Mouse (Mus musculus): ENCODE results near the gene Ntm. TPM values are rescaled to one million over a fixed set of nuclear protein-coding genes. Genes with fewer than 3 reads are reported as not detected.
A peak's percentile ranks its signal among the peaks of the same experiment; 100 is the strongest.

Gene Ntm
- polyA plus RNA-seq, 1 experiment from 2014 or later: 264 TPM

DNA sequence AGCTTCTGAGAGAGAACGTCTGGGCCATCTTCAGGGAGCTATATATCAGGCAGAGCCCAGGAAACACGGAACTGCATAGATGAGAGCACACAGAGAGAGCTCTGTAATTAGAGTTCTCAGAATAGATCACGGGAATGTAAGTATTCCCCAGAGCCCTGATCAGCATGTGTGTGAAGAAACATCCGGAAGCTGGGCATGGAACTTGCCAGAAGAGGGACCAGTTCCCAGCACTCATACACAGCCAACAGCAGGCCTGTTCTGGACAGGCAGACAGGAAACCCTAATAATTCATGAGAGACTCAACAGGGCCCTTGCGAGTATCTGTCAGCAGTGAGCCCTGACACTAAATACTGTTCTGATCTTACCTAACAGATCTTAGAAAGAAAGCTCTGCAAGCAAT, 345.8 kb downstream of the Ntm start:
- H3K27me3 ChIP-seq (replicated peaks; ENCODE audit: control insufficient read depth, insufficient read depth, low read length): no peaks in the 10 kb centered on the region
- H3K4me3 ChIP-seq (ENCODE audit: low read length): no peak overlapping the region
- no peak for ATAC-seq
- no peaks in the 10 kb centered on the region; the same call in 1 of the 2 replicates for H3K4me1 ChIP-seq (ENCODE audit: control insufficient read depth, insufficient read depth, low read depth, low read length)
- no peaks in the 10 kb centered on the region for H3K9me3 ChIP-seq (ENCODE audit: control insufficient read depth, low read length)
- no peak overlapping the region for H3K9ac ChIP-seq (ENCODE audit: low read depth, low read length)
- H3K4me2 ChIP-seq (ENCODE audit: low read length): no peak overlapping the region
- 50% methylated on average over 5 of the region's 5 CpGs for WGBS
- H3K27ac ChIP-seq (ENCODE audit: low read depth, low read length): no peak overlapping the region
- no peaks in the 10 kb centered on the region for H3K36me3 ChIP-seq (ENCODE audit: control insufficient read depth, insufficient read depth, low read length)

DNA sequence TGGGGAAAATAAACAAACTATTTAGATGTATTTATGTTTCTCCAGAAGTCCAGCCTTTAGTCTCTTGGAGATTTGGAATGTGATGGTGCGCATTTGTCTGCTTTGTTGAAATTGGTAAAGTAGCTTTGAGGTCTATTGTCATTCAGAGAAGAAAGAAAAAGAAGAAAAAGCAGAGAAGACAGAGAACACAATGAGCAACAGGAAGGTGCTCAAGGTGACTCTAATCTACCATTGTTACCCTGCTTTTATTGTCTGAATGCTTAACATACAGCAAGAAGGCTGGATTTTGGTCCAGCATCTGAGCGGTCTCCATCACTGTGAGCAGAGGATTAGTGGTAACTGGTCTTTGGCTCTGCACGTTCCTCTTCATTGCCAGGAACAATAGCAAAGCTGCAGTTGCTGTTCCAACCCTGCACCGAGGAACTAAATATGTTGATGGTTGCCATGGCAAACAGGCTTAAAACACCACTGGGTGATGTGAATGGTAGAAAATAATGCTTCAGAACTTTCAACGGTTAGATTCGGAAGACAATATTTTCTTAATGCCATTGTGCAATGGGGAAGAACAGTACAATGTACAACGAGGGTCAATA, 350.8 kb downstream of the Ntm start:
- ATAC-seq: peak; percentile 45; the same call in 1 of the 2 replicates
- no peaks in the 10 kb centered on the region for H3K36me3 ChIP-seq (ENCODE audit: control insufficient read depth, insufficient read depth, low read length)

DNA sequence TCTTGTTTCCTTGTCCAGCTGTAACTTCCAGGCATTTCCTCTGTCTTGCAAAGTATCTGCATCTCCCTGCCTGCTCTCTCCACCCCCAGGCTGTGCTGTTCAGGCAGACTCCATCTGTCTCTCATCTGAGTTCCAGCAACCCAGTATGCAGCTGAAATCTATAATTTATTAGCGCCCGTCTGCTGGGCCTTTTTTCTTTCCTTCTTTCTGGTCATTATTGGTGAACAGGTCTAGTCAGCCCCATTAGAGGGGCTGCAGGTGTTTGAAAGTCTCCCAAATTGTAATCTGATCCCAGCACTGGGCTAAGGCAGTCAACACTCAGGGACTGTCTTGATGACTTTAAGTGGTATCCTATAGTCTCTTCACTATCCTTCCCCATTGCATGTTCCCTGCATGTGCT, 352.1 kb downstream of the Ntm start:
- Histone ChIP-seq H3K36me3 (ENCODE audit: control insufficient read depth, insufficient read depth, low read length) (no peaks in the 10 kb centered on the region), H3K4me1 (ENCODE audit: control insufficient read depth, insufficient read depth, low read depth, low read length) (no peaks in the 10 kb centered on the region; the same call in 1 of the 2 replicates), H3K4me2 (ENCODE audit: low read length) (no peak overlapping the region), H3K9me3 (ENCODE audit: control insufficient read depth, low read length) (no peaks in the 10 kb centered on the region; the same call in 1 of the 2 replicates), H3K27me3 (replicated peaks; ENCODE audit: control insufficient read depth, insufficient read depth, low read length) (no peaks in the 10 kb centered on the region), H3K4me3 (ENCODE audit: low read length) (no peak overlapping the region), H3K27ac (ENCODE audit: low read depth, low read length) (no peak overlapping the region), H3K9ac (ENCODE audit: low read depth, low read length) (no peak overlapping the region)
- WGBS: 68% methylated on average over 2 of the region's 2 CpGs
- peak; percentile 48; the same call in 1 of the 2 replicates for ATAC-seq

More for the DNA sequence above, 350.8 kb downstream of the Ntm start:
- WGBS: 54% methylated on average over 7 of the region's 7 CpGs
- H3K4me3 ChIP-seq (ENCODE audit: low read length): no peak overlapping the region
- H3K4me2 ChIP-seq (ENCODE audit: low read length): no peak overlapping the region
- H3K9me3 ChIP-seq (ENCODE audit: control insufficient read depth, low read length): no peaks in the 10 kb centered on the region
- H3K27me3 ChIP-seq (replicated peaks; ENCODE audit: control insufficient read depth, insufficient read depth, low read length): no peaks in the 10 kb centered on the region
- no peak overlapping the region for H3K27ac ChIP-seq (ENCODE audit: low read depth, low read length)
- H3K4me1 ChIP-seq (ENCODE audit: control insufficient read depth, insufficient read depth, low read depth, low read length): no peaks in the 10 kb centered on the region; the same call in 1 of the 2 replicates
- H3K9ac ChIP-seq (ENCODE audit: low read depth, low read length): no peak overlapping the region

DNA sequence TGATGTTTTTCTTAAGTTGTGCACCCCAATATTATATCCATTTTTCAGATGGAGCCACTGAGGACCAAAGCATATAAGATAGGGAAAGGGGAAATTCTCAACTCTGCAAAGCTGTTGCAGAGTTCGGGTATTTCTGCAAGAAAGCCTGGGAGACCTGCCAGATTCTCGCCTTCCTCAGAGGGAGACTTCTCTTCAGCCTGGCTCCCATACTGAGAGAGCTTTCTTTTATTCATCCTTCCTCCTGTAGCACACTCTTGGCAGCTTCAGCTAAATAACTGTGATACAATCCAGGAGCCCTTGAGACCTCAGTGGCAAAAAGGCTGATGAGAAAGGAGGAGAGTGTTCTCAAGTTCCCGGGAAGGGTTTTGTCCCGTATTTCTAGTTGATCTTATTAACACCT, 365.3 kb downstream of the Ntm start:
- peak; percentile 52; the same call in 1 of the 2 replicates for ATAC-seq
- Histone ChIP-seq H3K27ac (ENCODE audit: low read depth, low read length) (0 out of 2 replicates have a peak overlapping the region, but pooled peaks have one; percentile 39), H3K27me3 (replicated peaks; ENCODE audit: control insufficient read depth, insufficient read depth, low read length) (no peaks in the 10 kb centered on the region), H3K4me3 (ENCODE audit: low read length) (no peak overlapping the region), H3K9ac (ENCODE audit: low read depth, low read length) (no peak overlapping the region), H3K4me1 (ENCODE audit: control insufficient read depth, insufficient read depth, low read depth, low read length) (peaks cover 13% of the 10 kb centered on the region), H3K4me2 (ENCODE audit: low read length) (no peak overlapping the region), H3K36me3 (ENCODE audit: control insufficient read depth, insufficient read depth, low read length) (no peaks in the 10 kb centered on the region), H3K9me3 (ENCODE audit: control insufficient read depth, low read length) (no peaks in the 10 kb centered on the region)
- 23% methylated on average over 4 of the region's 4 CpGs for WGBS

DNA sequence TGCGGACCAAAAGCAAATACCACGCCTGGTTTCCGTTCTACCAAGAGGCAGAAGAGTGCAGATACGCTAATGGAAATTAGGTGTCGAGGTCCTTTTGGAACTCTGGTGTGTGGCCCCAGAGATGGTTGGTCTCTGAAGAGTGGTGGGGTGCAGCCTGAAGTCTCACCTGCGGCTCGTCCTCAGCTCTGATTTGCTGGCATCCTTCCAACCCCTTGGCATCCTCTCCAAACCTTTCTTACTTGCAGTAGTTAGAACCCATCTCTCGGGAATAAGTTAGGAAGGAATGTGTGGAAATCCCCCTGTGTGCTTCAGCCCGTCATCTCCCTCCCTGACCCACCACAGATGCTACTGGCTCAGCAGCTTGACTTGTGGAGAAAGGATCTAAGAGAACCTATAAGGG, 367.6 kb downstream of the Ntm start:
- no peak overlapping the region for H3K27ac ChIP-seq (ENCODE audit: low read depth, low read length)
- WGBS: 79% methylated on average over 9 of the region's 9 CpGs
- H3K36me3 ChIP-seq (ENCODE audit: control insufficient read depth, insufficient read depth, low read length): no peaks in the 10 kb centered on the region
- no peak overlapping the region for H3K4me2 ChIP-seq (ENCODE audit: low read length)
- no peaks in the 10 kb centered on the region for H3K9me3 ChIP-seq (ENCODE audit: control insufficient read depth, low read length)
- no peak for ATAC-seq
- H3K4me3 ChIP-seq (ENCODE audit: low read length): no peak overlapping the region
- peaks cover 13% of the 10 kb centered on the region for H3K4me1 ChIP-seq (ENCODE audit: control insufficient read depth, insufficient read depth, low read depth, low read length)
- H3K27me3 ChIP-seq (replicated peaks; ENCODE audit: control insufficient read depth, insufficient read depth, low read length): no peaks in the 10 kb centered on the region
- no peak overlapping the region for H3K9ac ChIP-seq (ENCODE audit: low read depth, low read length)

DNA sequence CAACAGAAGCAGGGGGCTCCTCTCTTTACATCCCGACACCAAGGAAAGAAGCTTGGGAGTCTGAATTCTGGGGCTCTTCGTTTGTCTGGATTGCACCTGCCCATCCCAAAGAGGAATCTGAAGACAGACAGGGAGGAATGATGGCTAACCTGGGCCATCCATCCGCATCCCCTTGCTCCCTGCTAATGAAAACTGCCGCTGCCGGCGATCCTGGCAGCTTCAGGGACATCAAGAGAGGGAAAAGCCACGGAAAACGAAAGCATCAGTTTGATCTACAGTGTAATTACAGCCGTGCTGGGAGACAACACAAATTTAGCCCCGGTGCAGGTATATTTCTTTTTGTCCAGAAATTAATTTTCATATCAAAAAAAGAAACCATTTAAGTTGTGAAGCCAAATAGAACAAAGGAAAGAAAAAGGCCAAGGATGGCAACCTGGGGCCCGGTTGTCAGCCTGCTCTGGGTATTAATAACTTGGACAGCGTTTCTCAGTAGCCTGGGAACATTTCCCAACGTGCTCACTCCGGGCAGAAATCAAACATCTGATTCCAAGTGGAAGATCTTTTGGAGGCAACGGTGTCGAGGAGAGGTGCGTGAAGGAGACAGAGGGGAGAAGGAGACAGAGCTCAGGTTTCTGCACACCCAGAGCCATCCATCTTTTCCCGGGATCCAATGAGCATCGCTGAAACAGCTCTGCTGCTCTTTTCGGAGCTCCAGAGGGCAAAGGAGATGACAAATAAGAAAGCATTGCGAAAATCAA, 368.2 kb downstream of the Ntm start:
- no peak overlapping the region for H3K4me3 ChIP-seq (ENCODE audit: low read length)
- H3K27me3 ChIP-seq (replicated peaks; ENCODE audit: control insufficient read depth, insufficient read depth, low read length): no peaks in the 10 kb centered on the region
- H3K9ac ChIP-seq (ENCODE audit: low read depth, low read length): no peak overlapping the region; the same call in 1 of the 2 replicates
- 0 out of 2 replicates have a peak overlapping the region, but pooled peaks have one; percentile 12 for H3K27ac ChIP-seq (ENCODE audit: low read depth, low read length)
- H3K4me2 ChIP-seq (ENCODE audit: low read length): no peak overlapping the region
- H3K9me3 ChIP-seq (ENCODE audit: control insufficient read depth, low read length): no peaks in the 10 kb centered on the region
- WGBS: 45% methylated on average over 21 of the region's 21 CpGs
- ATAC-seq: no peak
- no peaks in the 10 kb centered on the region for H3K36me3 ChIP-seq (ENCODE audit: control insufficient read depth, insufficient read depth, low read length)
- peaks cover 13% of the 10 kb centered on the region for H3K4me1 ChIP-seq (ENCODE audit: control insufficient read depth, insufficient read depth, low read depth, low read length)

DNA sequence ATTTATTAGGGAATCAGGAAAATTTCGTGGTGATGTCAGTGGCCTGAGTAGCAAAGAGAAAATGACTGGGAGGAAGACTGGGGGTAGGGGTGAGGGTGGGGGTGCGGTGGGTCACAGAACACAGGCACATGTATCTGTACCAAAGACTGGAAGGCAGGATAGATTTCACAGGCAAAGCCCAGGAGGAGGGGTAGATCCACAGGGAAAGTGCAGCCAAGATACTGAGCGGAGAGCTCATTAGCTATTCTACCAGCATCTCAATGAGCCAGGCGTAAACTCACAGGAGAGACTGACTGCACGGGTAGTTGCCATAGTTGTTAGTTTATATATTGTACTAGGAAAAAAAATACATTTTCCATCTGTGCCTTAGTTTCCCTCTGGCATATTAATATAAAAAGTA, 375.6 kb downstream of the Ntm start:
- H3K4me2 ChIP-seq (ENCODE audit: low read length): no peak overlapping the region
- 32% methylated on average over 5 of the region's 5 CpGs for WGBS
- no peak overlapping the region for H3K9ac ChIP-seq (ENCODE audit: low read depth, low read length)
- H3K27ac ChIP-seq (ENCODE audit: low read depth, low read length): no peak overlapping the region
- no peaks in the 10 kb centered on the region for H3K27me3 ChIP-seq (replicated peaks; ENCODE audit: control insufficient read depth, insufficient read depth, low read length)
- H3K4me1 ChIP-seq (ENCODE audit: control insufficient read depth, insufficient read depth, low read depth, low read length): no peaks in the 10 kb centered on the region; the same call in 1 of the 2 replicates
- no peak overlapping the region for H3K4me3 ChIP-seq (ENCODE audit: low read length)
- H3K36me3 ChIP-seq (ENCODE audit: control insufficient read depth, insufficient read depth, low read length): no peaks in the 10 kb centered on the region
- H3K9me3 ChIP-seq (ENCODE audit: control insufficient read depth, low read length): no peaks in the 10 kb centered on the region
- ATAC-seq: no peak

DNA sequence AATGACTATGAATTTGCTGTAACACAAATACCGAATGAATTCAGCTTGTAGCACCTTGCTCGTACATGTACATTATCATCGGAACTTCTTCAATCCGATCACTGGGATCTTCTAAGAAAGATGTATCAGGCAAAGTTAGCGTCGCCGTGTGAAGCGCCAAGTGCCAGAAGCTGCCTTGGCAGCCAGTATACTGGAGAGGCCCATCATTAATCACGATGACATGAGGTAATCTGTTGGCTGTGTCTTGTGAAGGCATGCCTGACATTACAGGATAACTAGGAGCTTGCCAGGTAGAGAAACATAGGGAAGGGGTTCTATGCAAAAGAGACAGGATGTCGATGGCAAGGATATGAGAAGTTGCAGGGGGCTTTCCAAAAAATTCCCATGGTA, 376.6 kb downstream of the Ntm start:
- Histone ChIP-seq H3K4me1 (ENCODE audit: control insufficient read depth, insufficient read depth, low read depth, low read length) (no peaks in the 10 kb centered on the region; the same call in 1 of the 2 replicates), H3K27me3 (replicated peaks; ENCODE audit: control insufficient read depth, insufficient read depth, low read length) (no peaks in the 10 kb centered on the region), H3K4me2 (ENCODE audit: low read length) (no peak overlapping the region), H3K9me3 (ENCODE audit: control insufficient read depth, low read length) (no peaks in the 10 kb centered on the region), H3K4me3 (ENCODE audit: low read length) (no peak overlapping the region), H3K9ac (ENCODE audit: low read depth, low read length) (no peak overlapping the region), H3K27ac (ENCODE audit: low read depth, low read length) (no peak overlapping the region), H3K36me3 (ENCODE audit: control insufficient read depth, insufficient read depth, low read length) (no peaks in the 10 kb centered on the region)
- no peak for ATAC-seq
- 75% methylated on average over 10 of the region's 10 CpGs for WGBS

DNA sequence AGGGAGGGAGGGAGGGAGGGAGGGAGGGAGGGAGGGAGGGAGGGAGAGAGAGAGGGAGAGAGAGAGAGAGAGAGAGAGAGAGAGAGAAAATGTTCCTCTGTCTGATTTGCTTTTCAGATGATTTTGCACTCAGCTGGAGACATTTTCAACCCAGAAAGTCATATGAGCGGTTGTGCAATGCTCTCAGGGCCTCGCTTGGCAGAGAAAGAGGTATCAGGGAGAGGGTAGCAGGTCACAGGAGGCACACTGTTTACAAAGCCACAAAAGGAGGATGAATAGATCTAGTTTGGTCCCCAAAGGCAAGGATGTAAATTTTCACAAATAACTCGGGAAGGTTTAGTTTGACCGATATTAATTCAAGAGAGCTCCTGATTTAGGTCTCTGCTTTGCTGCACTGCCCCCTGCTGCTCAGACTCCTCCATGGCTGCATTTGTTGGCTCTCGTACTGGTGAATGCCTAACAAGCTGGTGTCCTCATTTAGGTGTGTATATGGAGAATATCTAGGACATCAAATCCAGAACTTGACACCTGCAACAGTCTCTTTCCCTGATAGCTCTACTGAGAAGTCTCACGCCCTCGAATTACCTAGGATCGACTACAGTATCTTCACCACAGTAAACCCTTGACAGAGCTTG, 377.1 kb downstream of the Ntm start:
- H3K9me3 ChIP-seq (ENCODE audit: control insufficient read depth, low read length): no peaks in the 10 kb centered on the region
- ATAC-seq: no peak
- 56% methylated on average over 8 of the region's 8 CpGs for WGBS
- H3K4me1 ChIP-seq (ENCODE audit: control insufficient read depth, insufficient read depth, low read depth, low read length): no peaks in the 10 kb centered on the region; the same call in 1 of the 2 replicates
- no peak overlapping the region; the same call in 1 of the 2 replicates for H3K27ac ChIP-seq (ENCODE audit: low read depth, low read length)
- H3K9ac ChIP-seq (ENCODE audit: low read depth, low read length): no peak overlapping the region
- H3K4me3 ChIP-seq (ENCODE audit: low read length): no peak overlapping the region
- H3K27me3 ChIP-seq (replicated peaks; ENCODE audit: control insufficient read depth, insufficient read depth, low read length): no peaks in the 10 kb centered on the region
- no peak overlapping the region for H3K4me2 ChIP-seq (ENCODE audit: low read length)
- H3K36me3 ChIP-seq (ENCODE audit: control insufficient read depth, insufficient read depth, low read length): no peaks in the 10 kb centered on the region
